Mouse (Mus musculus) liver, adult 2 months (tissue): Measurements from ENCODE around the gene Foxp4.

Experiments used
- CTCF ChIP-seq: fragments of 200-500 bp; IDR thresholded peaks from 2 replicates; pipeline ENCODE4 v1.5.1; 2011; ENCODE audit warnings: low read depth, low read length, control low read depth
- POLR2A ChIP-seq: fragments of 200-500 bp; IDR thresholded peaks from 2 replicates; pipeline ENCODE4 v1.6.1; 2011; ENCODE audit warnings: low read length, control low read depth; ENCODE audit not compliant: insufficient read depth; ENCODE audit errors: extremely low read depth

GRCm38 (mm10) chr17:47872311-47873011 is 52.0 kb downstream of the Foxp4 start:
- no peak for TF ChIP-seq POLR2A
- TF ChIP-seq CTCF = no peak
